Mouse (Mus musculus): ENCODE measurements around the gene Zkscan6.

- TF ChIP-seq POLR2A (IDR thresholded peaks at IDR 0.05; ENCODE audit: control insufficient read depth, low read depth, low read length) (no peak), CTCF (IDR thresholded peaks at IDR 0.05; ENCODE audit: control insufficient read depth, insufficient read depth, insufficient replicate concordance, low read depth, low read length) (no peak)
These were observed 32.9 kb upstream of the Zkscan6 start for GRCm38 (mm10) chr11:65773946-65774656.

Measured in testis, adult 2 months (tissue).